Mouse (Mus musculus) kidney, adult 2 months (tissue): Measurements from ENCODE around the gene Limch1.

Source experiments
- CTCF ChIP-seq: fragments of 200-500 bp; conservative IDR thresholded peaks from 2 replicates; pipeline ENCODE4 v1.5.1; 2011; ENCODE audit warnings: low read depth, mild to moderate bottlenecking, control low read depth, low read length, moderate library complexity, mixed read lengths; ENCODE audit not compliant: insufficient read depth, insufficient read length
- POLR2A ChIP-seq: fragments of 200-500 bp; IDR thresholded peaks from one replicate; pipeline ENCODE4 v1.6.1; 2011; ENCODE audit warnings: low read depth, low read length, control low read depth

GRCm38 (mm10) chr5:66791161-66791560 is 45.5 kb downstream of the Limch1 start:
- TF ChIP-seq CTCF: no peak
- no peak for TF ChIP-seq POLR2A
